1 mouse cellular context compared by ENCODE assay signal in the genomic region with DNA sequence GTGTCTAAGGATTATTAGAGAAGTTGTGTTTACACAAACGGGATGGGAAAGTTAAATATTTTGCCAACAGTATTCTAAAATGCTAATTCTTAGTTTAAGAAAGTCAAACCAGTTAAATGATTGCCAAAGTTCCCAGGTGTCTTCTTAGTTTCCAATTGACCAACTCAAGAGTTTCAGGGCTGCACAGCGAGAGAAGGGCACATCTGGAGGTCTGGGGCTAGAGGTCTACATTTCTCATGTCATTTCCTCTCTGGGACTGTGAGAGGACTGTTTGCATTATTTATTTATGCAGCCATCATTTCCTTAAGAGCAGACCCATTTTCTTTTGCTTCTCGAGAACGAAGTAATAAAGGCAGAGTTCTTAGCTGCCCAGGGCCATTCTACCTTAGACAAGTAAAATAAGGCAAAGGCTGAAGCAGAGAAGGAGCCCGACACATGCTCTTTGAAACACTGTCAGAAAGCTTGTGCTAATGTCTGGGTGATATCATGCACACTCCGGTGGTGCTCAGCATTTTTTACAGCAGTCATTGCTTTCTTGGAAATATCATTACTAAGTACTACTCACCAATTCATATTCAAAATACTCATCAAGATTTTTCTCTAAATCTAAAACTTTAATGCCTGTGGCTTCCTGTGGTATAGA.
TF ChIP-seq lines count a peak whose summit lies in the region.

No protein-coding gene starts in this region.

TF ChIP-seq in CH12.LX, 34 proteins besides CTCF, POLR2A, EP300 and RAD21:
- TF ChIP-seq CHD2 (IDR thresholded peaks at IDR 0.05; ENCODE audit: low read length) (no peak), E2F4 (IDR thresholded peaks at IDR 0.05; ENCODE audit: insufficient replicate concordance, low read depth, low read length) (no peak), CHD1 (IDR thresholded peaks at IDR 0.05; ENCODE audit: low read depth, low read length) (peak; percentile 13; the same call in 1 of the 2 replicates), TBP (conservative IDR thresholded peaks at IDR 0.05; ENCODE audit: low read depth, low read length) (0 out of 2 replicates have a peak, but pooled peaks have one; percentile 14), USF2 (conservative IDR thresholded peaks at IDR 0.05; ENCODE audit: low read depth, low read length) (no peak), MAX (IDR thresholded peaks at IDR 0.05; ENCODE audit: low read length) (no peak), MAZ (IDR thresholded peaks at IDR 0.05; ENCODE audit: low read depth, low read length) (0 out of 2 replicates have a peak, but pooled peaks have one; percentile 30), ETS1 (conservative IDR thresholded peaks at IDR 0.05; ENCODE audit: low read depth, low read length) (peak; percentile 51), MYC (IDR thresholded peaks at IDR 0.05; ENCODE audit: low read depth, low read length) (peak; percentile 58; the same call in 1 of the 2 replicates), UBTF (IDR thresholded peaks at IDR 0.05; ENCODE audit: low read depth, low read length) (no peak), GABPA (IDR thresholded peaks at IDR 0.05; ENCODE audit: insufficient replicate concordance, low read depth, low read length) (no peak), JUN (IDR thresholded peaks at IDR 0.05; ENCODE audit: insufficient read depth, low read depth, low read length) (peak; percentile 39; the same call in 1 of the 2 replicates), ZMIZ1 (IDR thresholded peaks at IDR 0.05; ENCODE audit: low read depth, low read length) (peak; percentile 33; the same call in 1 of the 2 replicates), ELF1 (IDR thresholded peaks at IDR 0.05; ENCODE audit: low read depth, low read length) (no peak), KAT2A (IDR thresholded peaks at IDR 0.05; ENCODE audit: insufficient replicate concordance, low read length) (no peak), ZC3H11A (IDR thresholded peaks at IDR 0.05; ENCODE audit: low read depth, low read length) (no peak), RCOR1 (conservative IDR thresholded peaks at IDR 0.05; ENCODE audit: low read depth, low read length) (peak; percentile 72; the same call in 1 of the 2 replicates), MXI1 (IDR thresholded peaks at IDR 0.05; ENCODE audit: low read depth, low read length) (no peak), SMC3 (IDR thresholded peaks at IDR 0.05; ENCODE audit: low read depth, low read length) (no peak), ZNF384 (IDR thresholded peaks at IDR 0.05; ENCODE audit: low read depth, low read length) (no peak), HCFC1 (IDR thresholded peaks at IDR 0.05; ENCODE audit: low read depth, low read length) (0 out of 2 replicates have a peak, but pooled peaks have one; percentile 16), TCF12 (IDR thresholded peaks at IDR 0.05; ENCODE audit: low read depth, low read length) (peak; percentile 92), JUND (conservative IDR thresholded peaks at IDR 0.05; ENCODE audit: low read depth, low read length) (peak; percentile 62; the same call in 1 of the 2 replicates), PAX5 (IDR thresholded peaks at IDR 0.05; ENCODE audit: low read length) (no peak), MAFK (IDR thresholded peaks at IDR 0.05; ENCODE audit: insufficient replicate concordance, low read length) (no peak), BHLHE40 (IDR thresholded peaks at IDR 0.05; ENCODE audit: low read depth, low read length) (peak; percentile 49), USF1 (IDR thresholded peaks at IDR 0.05; ENCODE audit: low read depth, low read length) (no peak), POLR2AphosphoS2 (IDR thresholded peaks at IDR 0.05; ENCODE audit: low read depth, low read length) (no peak), ZKSCAN1 (IDR thresholded peaks at IDR 0.05; ENCODE audit: borderline replicate concordance, low read depth, low read length) (no peak), NRF1 (IDR thresholded peaks at IDR 0.05; ENCODE audit: low read depth, low read length) (no peak), NELFE (IDR thresholded peaks at IDR 0.05; ENCODE audit: low read depth, low read length) (no peak), SIN3A (IDR thresholded peaks at IDR 0.05; ENCODE audit: low read length) (peak; percentile 85), MEF2A (IDR thresholded peaks at IDR 0.05; ENCODE audit: borderline replicate concordance, low read depth, low read length) (peak; percentile 66), IRF4 (IDR thresholded peaks at IDR 0.05; ENCODE audit: low read depth, low read length) (peak; percentile 87)
